Mouse (Mus musculus) embryo, embryonic 11.5 days (tissue): Measurements from ENCODE around the gene Psma5.

ENCODE experiments used
- DNase-seq: peaks from one replicate; pipeline ENCODE4 v3.0.0-alpha.2; 2012; ENCODE audit warnings: low read depth, low spot score

The Psma5 gene

GRCm38 (mm10) chr3:108304747-108305146, 48.0 kb downstream of the Psma5 start:
- no peak for DNase-seq

GRCm38 (mm10) chr3:108306387-108306786, 49.7 kb downstream of the Psma5 start:
- DNase-seq: no peak

- DNase-seq: no peak
These were observed 50.8 kb downstream of the Psma5 start for GRCm38 (mm10) chr3:108307485-108307884.

- DNase-seq: no peak
These were observed 54.2 kb downstream of the Psma5 start for GRCm38 (mm10) chr3:108310921-108311341.

- no peak for DNase-seq
These were observed 55.0 kb downstream of the Psma5 start for GRCm38 (mm10) chr3:108311688-108312087.

GRCm38 (mm10) chr3:108312414-108312813, 55.7 kb downstream of the Psma5 start:
- DNase-seq: no peak

- DNase-seq: no peak
These were observed 56.4 kb downstream of the Psma5 start for GRCm38 (mm10) chr3:108313138-108313537.

- DNase-seq: no peak
These were observed 57.4 kb downstream of the Psma5 start for GRCm38 (mm10) chr3:108314038-108314675.

GRCm38 (mm10) chr3:108318517-108318916, 61.8 kb downstream of the Psma5 start:
- DNase-seq: no peak

- DNase-seq: no peak
These were observed 64.9 kb downstream of the Psma5 start for GRCm38 (mm10) chr3:108321671-108322070.

- DNase-seq: no peak
These were observed 65.4 kb downstream of the Psma5 start for GRCm38 (mm10) chr3:108322136-108322535.

- no peak for DNase-seq
These were observed 66.2 kb downstream of the Psma5 start for GRCm38 (mm10) chr3:108322962-108323361.

GRCm38 (mm10) chr3:108324837-108325236, 68.1 kb downstream of the Psma5 start:
- no peak for DNase-seq

- no peak for DNase-seq
These were observed 68.8 kb downstream of the Psma5 start for GRCm38 (mm10) chr3:108325521-108325920.

- DNase-seq: no peak
These were observed 70.5 kb downstream of the Psma5 start for GRCm38 (mm10) chr3:108327275-108327674.

GRCm38 (mm10) chr3:108327916-108328315, 71.2 kb downstream of the Psma5 start:
- no peak for DNase-seq

- no peak for DNase-seq
These were observed 71.7 kb downstream of the Psma5 start for GRCm38 (mm10) chr3:108328441-108328841.
